Mouse (Mus musculus) forebrain, embryonic 10.5 days (tissue): ENCODE data around the gene Eif4g3. TPM values are rescaled to one million over a fixed set of nuclear protein-coding genes. Genes with fewer than 3 reads are reported as not detected.

Experiments used
- DNase-seq: peaks from one replicate; pipeline ENCODE4 v3.0.0-alpha.2; 2017; ENCODE audit warnings: low spot score; ENCODE audit errors: extremely low spot score
- H3K27ac ChIP-seq: fragments of 300-500 bp; sonication (generic); 2 replicates; pipeline ENCODE4 v1.5.1; 2016; ENCODE audit warnings: mild to moderate bottlenecking
- H3K27me3 ChIP-seq: fragments of 300-500 bp; sonication (generic); 2 replicates; pipeline ENCODE4 v1.6.1; 2016; ENCODE audit warnings: mild to moderate bottlenecking; ENCODE audit not compliant: poor library complexity, severe bottlenecking
- H3K36me3 ChIP-seq: fragments of 300-500 bp; sonication (generic); replicated peaks from 2 replicates; pipeline ENCODE4 v1.6.1; 2016; ENCODE audit warnings: mild to moderate bottlenecking, moderate library complexity
- H3K4me1 ChIP-seq: fragments of 300-500 bp; sonication (generic); 2 replicates; pipeline ENCODE4 v1.6.1; 2016
- H3K4me3 ChIP-seq: fragments of 300-500 bp; sonication (generic); 2 replicates; pipeline ENCODE4 v1.5.1; 2016; ENCODE audit warnings: mild to moderate bottlenecking, moderate library complexity
- H3K9me3 ChIP-seq: fragments of 300-500 bp; sonication (generic); 2 replicates; pipeline ENCODE4 v1.6.1; 2016; ENCODE audit warnings: mild to moderate bottlenecking, moderate library complexity
- WGBS: fragments of 180-500 bp; shearing (Covaris S2); methylation state at CpG from one replicate; pipeline ENCODE4 v1.1.7; 2016; 5-methylcytosine and 5-hydroxymethylcytosine counted together
- polyA plus RNA-seq: library from polyadenylated mRNA; unstranded; fragments of >200 nt; fragmentation: Nextera tagmentation; extraction: Ambion mirVana; gene quantifications from 2 replicates; pipeline ENCODE4 v1.2.1, GENCODE M21; 2016

Gene Eif4g3
- 36.5 and 37.2 TPM in 2 replicates for polyA plus RNA-seq

DNA sequence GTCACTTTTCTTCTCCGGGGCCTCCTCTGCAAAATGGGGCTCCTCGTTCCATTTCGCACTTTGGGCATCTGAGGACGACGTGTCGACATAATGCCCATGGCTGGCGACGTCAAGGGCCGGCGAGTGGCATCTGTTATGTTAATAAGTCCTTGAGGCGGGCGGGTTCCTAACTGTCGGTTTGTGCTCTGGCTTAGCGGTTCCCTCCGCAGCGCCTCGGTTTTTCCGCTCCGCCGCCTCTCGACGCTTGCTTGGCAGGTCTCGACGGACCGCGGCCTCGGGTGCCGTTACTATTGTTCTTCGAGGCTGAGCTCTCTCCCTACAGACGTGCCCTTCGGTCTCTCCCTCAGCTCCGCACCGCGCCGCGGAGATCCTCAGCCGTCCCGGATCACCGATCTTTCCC, at the start of gene Eif4g3:
Gene Eif4g3, plus strand, starts transcription at position 133 of the 400 bp plus-strand sequence.
- WGBS = under 1% methylated on average over 39 of the region's 39 CpGs
- H3K27me3 ChIP-seq = peaks cover 29% of the 10 kb centered on the region
- peaks cover 29% of the 10 kb centered on the region for H3K36me3 ChIP-seq
- H3K4me3 ChIP-seq = peak within 1 kb of the TSS; percentile 97
- H3K4me1 ChIP-seq = peaks cover 55% of the 10 kb centered on the region
- peak within 1 kb of the TSS; percentile 99 for H3K27ac ChIP-seq
- no peak for DNase-seq
- H3K9me3 ChIP-seq = no peaks in the 10 kb centered on the region

DNA sequence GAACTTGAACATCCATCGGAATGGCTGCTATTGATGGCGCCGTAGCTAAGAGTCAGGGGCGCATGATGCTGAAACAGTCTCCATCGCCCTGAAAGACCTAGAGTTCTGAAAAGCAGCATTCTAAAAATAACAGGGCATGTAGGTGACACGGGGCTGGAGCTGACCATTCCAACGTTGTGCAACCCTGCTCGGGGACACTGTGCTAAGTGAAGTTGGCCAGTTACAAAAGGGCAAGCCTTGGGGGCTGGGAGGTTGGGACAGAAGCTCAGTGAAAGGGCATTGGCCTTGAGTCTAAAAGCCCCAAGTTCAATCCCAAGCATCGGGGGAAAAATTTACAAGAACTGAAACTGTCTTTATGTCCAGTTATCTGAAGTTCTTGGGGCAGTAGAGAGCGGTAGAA, 49.3 kb upstream of the Eif4g3 start:
- Histone ChIP-seq H3K27ac (no peak overlapping the region), H3K36me3 (peaks cover 76% of the 10 kb centered on the region), H3K4me1 (peaks cover 25% of the 10 kb centered on the region), H3K4me3 (no peak overlapping the region), H3K9me3 (no peaks in the 10 kb centered on the region), H3K27me3 (no peaks in the 10 kb centered on the region; the same call in 1 of the 2 replicates)
- DNase-seq = no peak
- 91% methylated on average over 10 of the region's 10 CpGs for WGBS

DNA sequence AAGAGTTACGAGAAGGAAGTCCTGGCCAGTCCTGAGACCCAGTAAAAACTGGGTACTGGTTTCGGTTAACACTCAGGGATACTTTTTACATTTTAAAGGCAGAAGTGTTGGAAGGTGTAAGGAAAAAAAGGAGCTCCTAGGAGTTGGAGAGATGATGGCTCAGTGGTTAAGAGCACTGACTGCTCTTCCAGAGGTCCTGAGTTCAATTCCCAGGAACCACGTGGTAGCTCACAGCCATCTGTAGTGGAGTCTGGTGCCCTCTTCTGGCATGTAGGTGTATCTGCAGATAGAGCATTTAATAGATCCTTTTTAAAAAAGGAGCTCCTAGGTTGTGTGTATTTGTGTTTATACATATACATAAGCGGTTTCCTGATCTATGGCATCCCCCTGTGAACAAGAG, 47.4 kb upstream of the Eif4g3 start:
- DNase-seq = no peak
- Histone ChIP-seq H3K27me3 (no peaks in the 10 kb centered on the region), H3K27ac (no peak overlapping the region), H3K9me3 (no peaks in the 10 kb centered on the region), H3K36me3 (peaks cover 76% of the 10 kb centered on the region), H3K4me3 (no peak overlapping the region), H3K4me1 (peaks cover 24% of the 10 kb centered on the region)
- 66% methylated on average over 4 of the region's 4 CpGs for WGBS

DNA sequence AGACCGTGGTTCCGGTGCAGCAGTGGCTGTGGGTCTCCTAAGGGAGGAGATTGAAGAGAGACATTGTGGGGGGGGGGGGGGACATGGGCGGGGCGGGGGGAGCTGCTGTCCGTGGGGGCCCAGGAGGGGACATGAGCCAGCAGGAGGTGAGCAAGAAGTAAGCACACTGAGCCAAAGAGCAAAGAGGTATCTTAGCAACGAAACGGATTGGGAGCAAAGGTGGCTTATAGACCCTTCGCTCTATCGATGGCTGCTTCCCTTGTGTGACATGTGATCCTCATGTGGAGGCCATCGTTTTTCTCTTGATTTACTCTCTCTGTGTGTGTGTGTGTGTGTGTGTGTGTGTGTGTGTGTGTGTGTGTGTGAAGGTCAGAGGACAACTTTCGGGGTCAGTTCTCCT, 46.4 kb upstream of the Eif4g3 start:
- H3K4me3 ChIP-seq = no peak overlapping the region
- no peaks in the 10 kb centered on the region for H3K9me3 ChIP-seq
- no peaks in the 10 kb centered on the region for H3K27me3 ChIP-seq
- peaks cover 18% of the 10 kb centered on the region for H3K4me1 ChIP-seq
- WGBS = 89% methylated on average over 9 of the region's 11 CpGs
- no peak overlapping the region for H3K27ac ChIP-seq
- H3K36me3 ChIP-seq = peaks cover 72% of the 10 kb centered on the region
- no peak for DNase-seq

DNA sequence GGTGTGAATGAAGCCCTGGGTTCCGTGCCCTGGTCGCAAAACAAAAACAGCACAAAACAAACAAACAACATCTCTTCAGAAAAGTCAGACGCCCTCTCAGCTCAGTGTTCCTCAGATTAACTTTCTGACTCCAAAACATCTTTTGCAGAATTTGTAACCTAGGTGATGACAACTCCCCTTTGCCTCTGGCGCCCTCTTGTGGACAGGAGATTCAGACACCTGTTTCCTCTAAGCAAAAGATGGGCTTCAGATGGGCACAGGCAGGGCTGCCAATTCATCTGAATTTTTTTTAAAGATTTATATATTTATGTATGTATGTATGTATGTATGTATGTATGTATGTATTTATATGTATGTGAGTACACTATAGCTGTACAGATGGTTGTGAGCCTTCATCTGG, 40.0 kb upstream of the Eif4g3 start:
- Histone ChIP-seq H3K4me1 (no peaks in the 10 kb centered on the region), H3K4me3 (no peak overlapping the region), H3K36me3 (peaks cover 71% of the 10 kb centered on the region), H3K27ac (no peak overlapping the region), H3K9me3 (no peaks in the 10 kb centered on the region), H3K27me3 (no peaks in the 10 kb centered on the region)
- DNase-seq = peak; percentile 75
- 36% methylated on average over 4 of the region's 4 CpGs for WGBS

DNA sequence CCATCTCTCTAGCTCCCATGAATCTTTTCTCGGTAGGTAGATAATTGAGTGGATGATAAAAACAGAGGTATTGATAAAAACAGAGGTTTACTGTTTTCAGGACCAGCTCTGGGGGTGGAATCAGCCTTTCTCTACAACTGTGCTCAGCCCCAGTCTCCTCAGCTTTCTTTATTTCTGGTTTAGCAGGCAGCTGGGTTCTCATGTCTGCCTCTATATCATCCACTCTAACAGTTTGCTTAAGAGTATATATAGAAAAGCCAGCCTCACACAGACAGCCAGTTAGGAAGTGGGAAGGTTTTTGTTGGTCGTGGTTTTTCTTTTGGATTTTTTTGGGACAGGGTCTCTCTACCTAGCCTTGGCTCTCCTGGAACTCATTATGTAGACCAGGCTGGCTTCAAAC, 38.6 kb upstream of the Eif4g3 start:
- DNase-seq = no peak
- Histone ChIP-seq H3K4me3 (no peak overlapping the region), H3K4me1 (no peaks in the 10 kb centered on the region), H3K36me3 (peaks cover 69% of the 10 kb centered on the region), H3K9me3 (peaks cover 1% of the 10 kb centered on the region; the same call in 1 of the 2 replicates), H3K27me3 (no peaks in the 10 kb centered on the region), H3K27ac (no peak overlapping the region)
- WGBS = 92% methylated on average over 2 of the region's 2 CpGs

DNA sequence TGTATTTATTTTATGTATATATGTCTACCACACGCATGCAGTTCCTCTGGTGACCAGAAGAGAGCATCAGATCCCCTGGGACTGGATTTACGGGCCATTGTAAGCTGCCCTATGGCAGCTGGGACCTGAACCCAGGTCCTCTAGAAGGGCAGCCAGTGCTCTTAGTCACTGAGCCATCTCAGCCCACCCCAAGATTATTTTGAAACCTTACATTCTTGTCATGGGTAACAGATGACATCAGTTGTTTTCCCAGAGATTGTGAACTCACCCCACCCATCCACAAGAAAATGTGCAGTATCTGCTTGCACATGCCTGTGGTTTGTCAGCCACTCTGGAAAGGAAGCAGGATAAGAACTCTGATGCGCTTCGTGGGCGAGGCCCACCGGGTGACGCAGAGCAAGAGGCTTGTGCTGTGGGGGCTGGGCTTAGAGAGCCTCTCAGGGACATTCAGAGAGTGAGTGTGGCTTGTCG, 37.9 kb upstream of the Eif4g3 start:
- H3K36me3 ChIP-seq = peaks cover 69% of the 10 kb centered on the region

DNA sequence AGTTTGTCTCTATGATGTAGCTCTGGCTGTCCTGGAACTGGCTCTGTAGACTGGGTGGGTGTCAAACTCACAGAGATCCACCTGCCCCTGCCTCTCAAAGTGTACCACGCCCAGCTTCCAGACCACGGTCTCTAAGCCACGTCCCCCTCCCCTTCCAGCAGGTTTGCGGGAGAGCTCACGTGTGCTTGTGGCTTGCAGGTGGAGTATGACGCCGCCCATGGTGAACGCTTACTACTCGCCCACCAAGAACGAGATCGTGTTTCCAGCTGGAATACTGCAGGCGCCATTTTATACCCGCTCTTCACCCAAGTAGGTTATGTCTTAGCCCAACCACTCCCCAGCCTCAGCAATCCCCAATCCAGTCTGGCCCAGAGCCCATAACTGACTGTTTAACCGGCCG, 36.6 kb upstream of the Eif4g3 start:
- Histone ChIP-seq H3K4me3 (no peak overlapping the region), H3K27ac (no peak overlapping the region), H3K9me3 (peaks cover 9% of the 10 kb centered on the region; the same call in 1 of the 2 replicates), H3K27me3 (no peaks in the 10 kb centered on the region), H3K4me1 (no peaks in the 10 kb centered on the region), H3K36me3 (peaks cover 72% of the 10 kb centered on the region)
- DNase-seq = no peak
- 97% methylated on average over 15 of the region's 15 CpGs for WGBS

More for the DNA sequence above, 37.9 kb upstream of the Eif4g3 start:
- Histone ChIP-seq H3K27me3 (no peaks in the 10 kb centered on the region), H3K27ac (no peak overlapping the region), H3K9me3 (peaks cover 9% of the 10 kb centered on the region; the same call in 1 of the 2 replicates), H3K4me1 (no peaks in the 10 kb centered on the region), H3K4me3 (no peak overlapping the region)
- 93% methylated on average over 8 of the region's 8 CpGs for WGBS
- no peak for DNase-seq

DNA sequence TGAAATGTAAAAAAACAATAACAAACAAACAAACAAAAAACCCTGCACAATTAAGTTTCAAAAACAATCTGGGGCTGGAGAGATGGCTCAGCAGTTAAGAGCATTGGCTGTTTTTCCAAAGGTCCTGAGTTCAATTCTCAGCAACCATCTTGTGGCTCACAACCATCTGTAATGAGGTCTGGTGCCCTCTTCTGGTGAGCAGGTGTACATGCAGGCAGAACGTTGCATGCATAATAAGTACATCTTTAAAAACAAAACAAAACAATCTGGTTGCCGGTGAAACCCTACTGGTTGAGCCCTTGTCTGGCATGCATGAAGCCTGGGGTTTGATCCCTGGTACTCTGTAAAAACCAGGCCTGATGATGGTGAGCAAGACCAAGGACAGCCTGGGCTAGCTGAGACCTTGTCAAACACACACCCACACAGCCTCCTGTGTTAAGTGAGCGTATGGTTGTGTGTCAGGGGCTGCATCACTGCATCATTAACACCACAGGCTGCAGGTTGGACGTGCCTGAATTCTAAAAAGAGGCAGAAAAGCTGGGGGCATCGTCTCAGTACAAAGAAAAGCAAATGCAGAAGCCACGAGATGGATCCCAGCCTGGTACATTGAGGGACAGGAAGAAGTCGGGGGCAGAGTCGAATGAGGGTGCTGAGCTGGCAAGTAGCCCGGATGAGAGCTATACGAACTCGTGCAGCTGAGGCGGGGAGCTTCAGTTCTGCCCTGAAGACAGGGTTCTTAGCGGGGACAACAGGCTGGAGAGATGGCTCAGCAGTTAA, 32.7 kb upstream of the Eif4g3 start:
- Histone ChIP-seq H3K27me3 (no peaks in the 10 kb centered on the region), H3K4me3 (no peak overlapping the region), H3K27ac (no peak overlapping the region), H3K9me3 (peaks cover 9% of the 10 kb centered on the region; the same call in 1 of the 2 replicates), H3K36me3 (peaks cover 94% of the 10 kb centered on the region), H3K4me1 (no peaks in the 10 kb centered on the region)
- DNase-seq = no peak
- 86% methylated on average over 13 of the region's 13 CpGs for WGBS

DNA sequence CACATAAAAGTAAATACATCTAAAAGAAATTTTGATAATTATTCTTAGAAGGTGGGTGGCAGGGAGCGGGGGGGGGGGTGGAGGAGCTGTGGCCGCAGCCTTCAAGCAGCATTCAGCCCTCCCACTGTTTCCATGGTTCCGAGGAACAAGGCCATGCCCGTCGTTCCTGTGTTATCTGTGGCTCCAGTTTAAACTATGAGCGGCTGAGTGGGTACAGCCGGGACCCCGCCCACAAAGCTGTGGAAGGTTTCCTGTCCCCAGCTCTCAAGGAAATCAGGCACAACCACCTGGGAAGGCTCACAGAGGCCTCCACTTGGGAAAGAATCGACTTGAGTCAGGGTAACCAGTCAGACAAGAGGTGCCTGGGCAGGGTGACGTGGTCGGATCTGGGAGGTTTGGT, 32.1 kb upstream of the Eif4g3 start:
- no peak overlapping the region for H3K4me3 ChIP-seq
- peaks cover 9% of the 10 kb centered on the region; the same call in 1 of the 2 replicates for H3K9me3 ChIP-seq
- H3K27ac ChIP-seq = no peak overlapping the region
- no peaks in the 10 kb centered on the region for H3K27me3 ChIP-seq
- H3K4me1 ChIP-seq = no peaks in the 10 kb centered on the region
- H3K36me3 ChIP-seq = peaks cover 87% of the 10 kb centered on the region
- WGBS = 89% methylated on average over 11 of the region's 11 CpGs
- DNase-seq = no peak

DNA sequence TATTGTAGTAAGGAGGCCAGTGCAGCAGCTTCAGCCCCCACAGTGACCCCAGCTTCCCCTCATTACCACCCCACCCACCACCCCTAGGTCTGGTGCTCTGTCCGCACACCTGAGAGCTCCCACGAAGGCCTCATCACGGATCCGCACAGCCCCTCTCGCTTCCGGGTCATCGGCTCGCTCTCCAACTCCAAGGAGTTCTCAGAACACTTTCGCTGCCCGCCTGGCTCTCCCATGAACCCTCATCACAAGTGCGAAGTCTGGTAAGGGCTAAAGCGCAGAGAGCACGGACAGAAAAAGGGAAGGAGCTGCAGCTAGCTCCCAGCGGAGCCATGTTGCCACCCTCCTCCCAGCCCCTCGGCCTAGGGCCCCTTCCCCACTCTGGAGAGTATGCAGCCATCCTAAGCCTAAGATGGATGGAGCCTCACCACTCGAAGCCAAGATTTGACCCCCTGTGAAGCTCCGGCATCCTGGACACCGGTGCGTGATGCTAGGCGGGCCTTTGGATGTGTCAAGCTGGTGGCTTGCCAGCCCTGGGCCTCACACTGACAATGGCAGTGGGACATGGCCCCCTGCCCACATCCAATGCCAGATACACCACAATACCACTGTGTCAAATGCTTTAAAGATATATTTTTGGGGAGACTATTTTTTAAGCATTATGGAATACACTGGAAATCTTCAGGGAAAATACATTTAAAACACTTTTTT, 30.0 kb upstream of the Eif4g3 start:
- Histone ChIP-seq H3K9me3 (peaks cover 9% of the 10 kb centered on the region; the same call in 1 of the 2 replicates), H3K27me3 (no peaks in the 10 kb centered on the region), H3K36me3 (peaks cover 67% of the 10 kb centered on the region), H3K4me1 (no peaks in the 10 kb centered on the region), H3K27ac (no peak overlapping the region), H3K4me3 (no peak overlapping the region)
- no peak for DNase-seq
- 93% methylated on average over 20 of the region's 20 CpGs for WGBS

DNA sequence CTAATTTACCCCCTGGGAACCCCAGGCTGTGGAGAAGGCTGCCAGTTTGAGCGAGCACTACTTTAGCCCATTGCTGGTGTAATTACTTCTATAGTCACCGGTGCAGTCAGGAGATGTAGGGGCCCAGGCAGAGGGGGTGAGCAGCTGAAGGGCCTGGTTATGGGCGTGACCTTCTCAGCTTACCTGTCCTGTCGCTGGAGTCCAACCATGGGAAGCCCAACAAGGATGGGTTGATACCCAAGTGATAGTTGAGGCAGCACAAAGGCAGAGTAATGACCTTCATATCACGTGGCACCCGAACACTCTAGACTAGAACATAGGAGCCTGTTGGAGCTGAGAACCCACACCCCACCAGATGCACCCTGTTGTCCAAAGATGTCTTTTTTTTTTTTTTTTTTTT, 29.4 kb upstream of the Eif4g3 start:
- H3K4me1 ChIP-seq = no peaks in the 10 kb centered on the region
- H3K4me3 ChIP-seq = no peak overlapping the region
- peaks cover 9% of the 10 kb centered on the region; the same call in 1 of the 2 replicates for H3K9me3 ChIP-seq
- H3K36me3 ChIP-seq = peaks cover 62% of the 10 kb centered on the region
- H3K27me3 ChIP-seq = no peaks in the 10 kb centered on the region
- DNase-seq = no peak
- WGBS = 93% methylated on average over 6 of the region's 6 CpGs
- H3K27ac ChIP-seq = no peak overlapping the region
